Mouse (Mus musculus) cerebellum, adult 8-10 months (tissue): ENCODE data around the gene Gapvd1.

ENCODE experiments used
- DNase-seq: peaks from one replicate; pipeline ENCODE4 v3.0.0; 2022

The Gapvd1 gene

GRCm38 (mm10) chr2:34708675-34709074 lies 46.4 kb downstream of the Gapvd1 start:
- no peak for DNase-seq

GRCm38 (mm10) chr2:34696592-34696991 lies 58.4 kb downstream of the Gapvd1 start:
- DNase-seq, result no peak

GRCm38 (mm10) chr2:34692861-34693260 lies 62.2 kb downstream of the Gapvd1 start:
- no peak for DNase-seq

- DNase-seq, result no peak
Measured at GRCm38 (mm10) chr2:34684076-34684870, 70.8 kb downstream of the Gapvd1 start.

GRCm38 (mm10) chr2:34677976-34678375 lies 77.1 kb downstream of the Gapvd1 start:
- no peak for DNase-seq

GRCm38 (mm10) chr2:34677061-34677460 lies 78.0 kb downstream of the Gapvd1 start:
- DNase-seq, result no peak

- peak; percentile 53 for DNase-seq
Measured at GRCm38 (mm10) chr2:34673846-34674245, 81.2 kb downstream of the Gapvd1 start.

- peak; percentile 48 for DNase-seq
Measured at GRCm38 (mm10) chr2:34671385-34672026, 83.5 kb downstream of the Gapvd1 start.

- no peak for DNase-seq
Measured at GRCm38 (mm10) chr2:34670470-34670869, 84.6 kb downstream of the Gapvd1 start.

- no peak for DNase-seq
Measured at GRCm38 (mm10) chr2:34669203-34669746, 85.8 kb downstream of the Gapvd1 start.

- DNase-seq, result no peak
Measured at GRCm38 (mm10) chr2:34668440-34669191, 86.4 kb downstream of the Gapvd1 start.

GRCm38 (mm10) chr2:34667820-34668219 lies 87.2 kb downstream of the Gapvd1 start:
- DNase-seq, result no peak

GRCm38 (mm10) chr2:34647410-34647809 lies 107.6 kb downstream of the Gapvd1 start:
- DNase-seq, result no peak

GRCm38 (mm10) chr2:34646541-34646865 lies 108.5 kb downstream of the Gapvd1 start:
- no peak for DNase-seq

- no peak for DNase-seq
Measured at GRCm38 (mm10) chr2:34645851-34646540, 109.0 kb downstream of the Gapvd1 start.

- DNase-seq, result no peak
Measured at GRCm38 (mm10) chr2:34644571-34645526, 110.2 kb downstream of the Gapvd1 start.

GRCm38 (mm10) chr2:34642351-34642750 lies 112.7 kb downstream of the Gapvd1 start:
- no peak for DNase-seq

- DNase-seq, result no peak
Measured at GRCm38 (mm10) chr2:34639725-34640124, 115.3 kb downstream of the Gapvd1 start.

GRCm38 (mm10) chr2:34638955-34639650 lies 115.9 kb downstream of the Gapvd1 start:
- peak; percentile 82 for DNase-seq

- no peak for DNase-seq
Measured at GRCm38 (mm10) chr2:34635249-34636165, 119.5 kb downstream of the Gapvd1 start.
